In genomic region chr10:23541914-23542313, GRCm38 (mm10) we compare ENCODE assay signal across 14 mouse cellular contexts.
A peak's percentile ranks its signal among the peaks of the same experiment; 100 is the strongest.
DNase-seq lines count a peak whose midpoint lies in the region; ATAC-seq and TF ChIP-seq lines count a peak whose summit lies in the region.
"Had no signal": no experiment of that assay in that cellular context is flagged by ENCODE, and none has a peak within 500 bp of the region (broad histone marks: within the 10 kb centered on the region; RNA-seq: fewer than 3 reads in every experiment).

No protein-coding gene starts in this region.

- H3K4me1 ChIP-seq in liver, postnatal 0 days (ENCODE audit: insufficient read depth) = no peaks in the 10 kb centered on the region
- no peaks in the 10 kb centered on the region for H3K4me1 ChIP-seq in liver, embryonic 12.5 days
- H3K4me1 ChIP-seq: embryonic facial prominence, embryonic 12.5 days; forebrain, embryonic 15.5 days; megakaryocyte, embryonic 14.5 days had no signal

- WGBS in liver, postnatal 0 days (ENCODE audit: insufficient replicate concordance) = 51% methylated on average over 5 of the region's 5 CpGs
- 51% methylated on average over 5 of the region's 5 CpGs for WGBS in liver, embryonic 12.5 days (ENCODE audit: insufficient replicate concordance)

- intact Hi-C loops in gastrocnemius, adult 2 months (cut with DNase I) = loop anchor here (5.0 kb wide), 2 partner anchors 65 to 195 kb away; no protein-coding TSS in a partner anchor

- no peak for TF ChIP-seq EP300 in liver, postnatal 0 days (IDR thresholded peaks at IDR 0.05; ENCODE audit: low read depth)

- no peak for TF ChIP-seq CTCF in liver, postnatal 0 days (IDR thresholded peaks at IDR 0.05; ENCODE audit: low read depth)
- peak; percentile 26; the same call in 1 of the 2 replicates for TF ChIP-seq CTCF in gastrocnemius, adult 2 months (IDR thresholded peaks at IDR 0.05)

- no peak overlapping the region for H3K4me3 ChIP-seq in liver, postnatal 0 days (ENCODE audit: low read depth, low read length)
- no peak overlapping the region for H3K4me3 ChIP-seq in liver, embryonic 12.5 days
- H3K4me3 ChIP-seq in gastrocnemius, adult 2 months = peak overlapping the region; percentile 67
- H3K4me3 ChIP-seq: embryonic facial prominence, embryonic 12.5 days; forebrain, embryonic 15.5 days; megakaryocyte, embryonic 14.5 days had no signal

- no peak overlapping the region for H3K9ac ChIP-seq in liver, postnatal 0 days (replicated peaks)
- H3K9ac ChIP-seq in liver, embryonic 12.5 days = no peak overlapping the region
- H3K9ac ChIP-seq: embryonic facial prominence, embryonic 12.5 days; forebrain, embryonic 15.5 days had no signal

- peak; percentile 85 for DNase-seq in heart, adult 11 months
- no peak for DNase-seq in heart, adult 9 months (ENCODE audit: low spot score in 2 of 2)
- DNase-seq in liver, postnatal 0 days = peak; percentile 15
- peak; percentile 76 for DNase-seq in gastrocnemius, adult 2 months
- DNase-seq in retina, postnatal 1 day = peak; percentile 3
- no peak for DNase-seq in frontal cortex, adult 2 months (ENCODE audit: extremely low spot score in 1 of 2, low spot score in 1 of 2)
- no peak for DNase-seq in layer of hippocampus, postnatal 14 days (ENCODE audit: low spot score in 2 of 2)
- DNase-seq: cerebellum, adult 11-12 months; lung, adult 18-20 months; thymus, postnatal 14 days had no signal

- no peaks in the 10 kb centered on the region for H3K27me3 ChIP-seq in liver, postnatal 0 days (ENCODE audit: insufficient read depth, low read length)
- no peaks in the 10 kb centered on the region for H3K27me3 ChIP-seq in liver, embryonic 12.5 days (replicated peaks)
- H3K27me3 ChIP-seq: embryonic facial prominence, embryonic 12.5 days; forebrain, embryonic 15.5 days; megakaryocyte, embryonic 14.5 days had no signal

- no peak overlapping the region for H3K27ac ChIP-seq in liver, postnatal 0 days (ENCODE audit: low read depth)
- H3K27ac ChIP-seq in liver, embryonic 12.5 days = no peak overlapping the region
- peak overlapping the region; percentile 88 for H3K27ac ChIP-seq in gastrocnemius, adult 2 months
- H3K27ac ChIP-seq: embryonic facial prominence, embryonic 12.5 days; forebrain, embryonic 15.5 days had no signal

- H3K4me2 ChIP-seq in liver, postnatal 0 days (ENCODE audit: low read depth, low read length) = no peak overlapping the region
- no peak overlapping the region for H3K4me2 ChIP-seq in liver, embryonic 12.5 days
- H3K4me2 ChIP-seq: embryonic facial prominence, embryonic 12.5 days; forebrain, embryonic 15.5 days had no signal

- no peaks in the 10 kb centered on the region for H3K36me3 ChIP-seq in liver, postnatal 0 days (replicated peaks; ENCODE audit: insufficient read depth, low read length)
- no peaks in the 10 kb centered on the region for H3K36me3 ChIP-seq in liver, embryonic 12.5 days
- H3K36me3 ChIP-seq: embryonic facial prominence, embryonic 12.5 days; forebrain, embryonic 15.5 days had no signal

- H3K9me3 ChIP-seq in liver, postnatal 0 days (ENCODE audit: low read length) = no peaks in the 10 kb centered on the region
- no peaks in the 10 kb centered on the region for H3K9me3 ChIP-seq in liver, embryonic 12.5 days (replicated peaks)
- H3K9me3 ChIP-seq: embryonic facial prominence, embryonic 12.5 days; forebrain, embryonic 15.5 days had no signal

- no peak for ATAC-seq in liver, postnatal 0 days
- ATAC-seq in liver, embryonic 12.5 days = no peak
- ATAC-seq: forebrain, embryonic 15.5 days had no signal

Comparison
In these comparisons a context has a peak if more than half of its experiments do, and no peak if none do; other contexts are left out.
1. DNase-seq: peak in heart, adult 11 months (single experiment), liver, postnatal 0 days (single experiment), gastrocnemius, adult 2 months (single experiment) and retina, postnatal 1 day (single experiment); none in heart, adult 9 months (0 of 2), frontal cortex, adult 2 months (0 of 2) and layer of hippocampus, postnatal 14 days (0 of 2).